Mouse (Mus musculus) lung, postnatal 0 days (tissue): ENCODE results near the gene Adam30.

Experiments used
- CTCF ChIP-seq: IDR thresholded peaks from 2 replicates; pipeline ENCODE4 v1.5.1; 2016; ENCODE audit warnings: antibody characterized with exemption, mild to moderate bottlenecking
- EP300 ChIP-seq: IDR thresholded peaks from 2 replicates; pipeline ENCODE4 v1.6.1; 2016; ENCODE audit warnings: antibody characterized with exemption, mild to moderate bottlenecking, control low read depth

GRCm38 (mm10) chr3:98149881-98150280 lies 10.5 kb upstream of the Adam30 start:
- TF ChIP-seq CTCF, result no peak
- no peak for TF ChIP-seq EP300
